Mouse (Mus musculus): Measurements from ENCODE around the gene Smim12. TPM values are rescaled to one million over a fixed set of nuclear protein-coding genes. Genes with fewer than 3 reads are reported as not detected.

Gene Smim12
- 10 to 100 TPM; 36.7 to 50.5 (median 49.6) TPM for polyA plus RNA-seq (2017; shearing (Covaris generic))

GRCm38 (mm10) chr4:127243552-127243951 is at the start of gene Smim12:
Gene Smim12 (plus strand): TSS chr4:127243784.
- peak; percentile 97 for ATAC-seq

DNA sequence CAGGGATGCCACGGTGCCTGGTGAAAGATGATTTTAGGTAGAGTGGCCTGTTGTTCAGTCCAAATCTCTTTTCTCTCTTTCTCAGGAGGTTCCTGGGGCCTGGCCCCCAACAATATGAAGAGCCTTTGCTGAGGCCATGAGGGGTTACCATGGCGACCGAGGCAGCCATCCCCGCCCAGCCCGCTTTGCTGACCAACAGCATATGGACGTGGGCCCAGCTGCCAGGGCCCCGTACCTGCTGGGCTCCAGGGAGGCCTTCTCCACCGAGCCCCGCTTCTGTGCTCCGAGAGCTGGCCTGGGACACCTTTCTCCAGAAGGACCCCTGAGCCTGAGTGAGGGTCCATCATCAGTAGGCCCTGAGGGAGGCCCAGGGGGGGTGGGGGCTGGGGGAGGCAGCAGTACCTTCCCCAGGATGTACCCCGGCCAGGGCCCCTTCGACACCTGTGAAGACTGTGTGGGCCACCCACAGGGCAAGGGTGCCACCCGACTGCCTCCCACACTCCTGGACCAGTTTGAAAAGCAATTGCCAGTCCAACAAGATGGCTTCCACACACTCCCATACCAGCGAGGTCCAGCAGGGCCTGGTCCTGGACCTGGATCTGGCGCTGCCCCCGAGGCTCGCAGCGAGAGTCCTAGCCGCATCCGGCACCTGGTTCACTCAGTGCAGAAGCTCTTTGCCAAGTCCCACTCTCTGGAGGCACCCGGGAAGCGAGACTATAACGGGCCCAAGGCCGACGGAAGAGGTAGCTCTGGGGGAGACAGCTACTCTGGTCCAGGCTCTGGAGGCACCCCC is 48.9 kb upstream of the Smim12 start:
- no peak for ATAC-seq

- ATAC-seq = no peak
Observed at GRCm38 (mm10) chr4:127198609-127199008, 45.0 kb upstream of the Smim12 start.

DNA sequence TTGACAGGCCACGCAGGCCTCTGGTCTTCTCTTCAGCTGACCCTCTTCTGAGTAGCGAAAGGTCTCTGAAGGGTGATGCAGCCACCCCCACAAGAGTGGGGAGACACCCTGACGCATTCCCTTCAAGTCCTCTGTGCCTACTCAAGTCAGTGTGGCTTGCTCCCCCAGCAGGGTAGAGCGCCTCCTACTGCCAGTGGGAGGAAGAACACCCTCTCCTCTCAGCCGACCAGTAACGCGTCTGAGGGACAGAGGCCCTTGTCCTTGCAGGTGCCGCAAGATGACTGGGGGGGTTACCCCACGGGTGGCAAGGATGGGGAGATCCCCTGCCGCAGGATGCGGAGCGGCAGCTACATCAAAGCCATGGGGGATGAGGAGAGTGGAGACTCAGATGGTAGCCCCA is 44.2 kb upstream of the Smim12 start:
- ATAC-seq = no peak

DNA sequence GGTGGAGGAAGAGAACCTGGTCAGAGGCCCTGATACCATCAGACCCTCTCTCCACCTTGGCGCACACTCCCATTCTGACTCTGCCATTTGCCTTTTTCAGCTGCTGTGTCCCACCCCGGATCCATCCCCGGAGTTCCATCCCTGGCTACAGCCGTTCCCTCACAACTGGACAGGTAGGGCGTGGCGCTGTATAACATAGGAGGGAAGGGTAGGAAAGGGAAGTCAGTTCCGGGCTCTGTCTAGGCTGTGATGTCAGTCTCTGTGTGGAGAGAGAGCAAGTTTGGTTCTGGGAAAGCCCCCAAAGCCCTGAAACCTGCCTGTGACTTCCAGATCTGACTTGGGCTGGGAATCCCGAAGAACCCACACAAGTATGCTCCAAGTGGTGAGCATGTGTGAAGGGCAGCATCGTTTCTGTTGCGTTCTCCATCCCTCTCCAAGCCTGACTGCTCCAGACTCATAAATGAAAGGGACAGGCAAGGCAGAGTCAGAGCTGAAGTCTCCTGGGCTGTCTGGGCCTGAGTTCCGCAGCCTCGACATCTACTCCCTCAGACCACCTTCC is 43.3 kb upstream of the Smim12 start:
- no peak for ATAC-seq

DNA sequence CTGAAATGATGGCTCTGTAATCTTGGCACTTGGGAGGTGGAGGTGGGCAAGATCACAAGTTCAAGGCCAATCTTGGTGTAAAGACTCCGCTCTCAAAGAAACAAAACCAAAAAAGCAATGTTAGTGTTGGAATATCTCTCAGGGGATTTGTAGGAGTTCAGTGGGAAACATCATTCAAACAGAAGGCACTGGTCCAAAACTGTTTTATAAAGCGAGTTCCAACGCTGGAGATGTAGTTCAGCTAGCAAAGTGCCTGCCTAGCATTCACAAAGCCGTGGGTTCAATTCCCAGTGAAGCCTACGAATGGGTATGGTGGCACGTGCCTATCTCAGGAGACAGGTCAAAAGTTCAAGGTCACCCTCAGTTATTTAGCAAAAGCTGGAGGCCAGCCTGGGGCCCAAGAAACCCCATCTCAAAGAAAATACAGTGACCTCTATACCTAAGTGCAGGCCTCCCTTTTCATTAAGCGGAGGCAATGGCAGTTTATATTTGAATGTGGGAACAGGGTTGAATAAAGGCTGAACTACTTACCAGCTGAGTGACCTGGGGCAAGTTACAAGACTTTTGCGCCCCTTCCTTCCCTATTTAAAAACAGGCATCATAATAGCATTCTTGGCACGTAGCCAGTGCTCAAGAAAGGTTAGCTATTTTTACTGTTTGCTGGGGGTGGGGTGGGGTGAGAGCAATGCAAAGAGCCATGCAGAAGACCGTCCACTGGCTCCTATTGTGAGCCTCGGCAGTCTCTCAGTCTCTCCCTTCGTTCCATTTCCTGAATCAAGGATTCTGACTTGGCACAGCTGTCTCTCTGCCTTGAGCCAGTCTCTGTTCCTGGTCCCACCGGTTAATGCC is 42.6 kb upstream of the Smim12 start:
- no peak for ATAC-seq

DNA sequence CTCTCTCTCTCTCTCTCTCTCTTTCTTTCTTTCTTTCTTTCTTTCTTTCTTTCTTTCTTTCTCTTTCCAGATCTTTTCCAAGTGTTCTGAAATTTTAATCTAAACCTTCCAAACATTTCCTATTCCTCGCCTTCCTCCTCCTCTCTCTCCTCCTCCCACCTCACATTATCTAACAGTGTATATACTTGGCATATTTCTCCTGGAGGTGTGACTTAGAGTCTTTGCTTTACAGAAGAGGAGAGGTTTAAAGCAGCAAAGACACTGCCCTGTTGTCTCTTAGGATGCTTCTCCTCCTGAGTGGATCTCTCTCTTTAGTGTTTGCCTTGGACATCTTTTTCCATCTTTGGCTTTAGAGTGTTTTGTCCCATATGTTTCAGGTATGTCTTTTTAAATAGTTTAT is 40.5 kb upstream of the Smim12 start:
- no peak for ATAC-seq

DNA sequence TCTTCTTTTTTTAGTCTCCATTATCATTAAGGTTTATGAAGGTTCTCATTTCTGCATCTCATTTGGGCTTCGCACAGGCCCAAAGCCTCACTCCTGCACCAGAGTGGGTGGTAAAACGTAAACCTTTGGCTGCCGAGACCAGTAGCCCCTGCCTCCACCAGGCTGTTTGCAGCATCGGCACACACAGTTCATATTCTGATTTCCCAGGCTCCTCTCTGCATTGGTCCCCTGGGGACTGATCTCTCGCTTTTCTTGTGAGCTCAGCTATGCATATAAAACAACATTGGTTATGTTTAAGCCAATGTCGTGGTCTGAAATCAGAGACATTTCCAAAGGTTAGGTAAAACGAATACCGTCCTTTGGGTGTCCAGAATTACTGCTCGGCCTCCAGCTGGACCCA is 32.3 kb upstream of the Smim12 start:
- ATAC-seq = no peak

- no peak for ATAC-seq
Observed at GRCm38 (mm10) chr4:127214510-127214909, 29.1 kb upstream of the Smim12 start.

- ATAC-seq = no peak
Observed at GRCm38 (mm10) chr4:127215103-127215502, 28.5 kb upstream of the Smim12 start.

DNA sequence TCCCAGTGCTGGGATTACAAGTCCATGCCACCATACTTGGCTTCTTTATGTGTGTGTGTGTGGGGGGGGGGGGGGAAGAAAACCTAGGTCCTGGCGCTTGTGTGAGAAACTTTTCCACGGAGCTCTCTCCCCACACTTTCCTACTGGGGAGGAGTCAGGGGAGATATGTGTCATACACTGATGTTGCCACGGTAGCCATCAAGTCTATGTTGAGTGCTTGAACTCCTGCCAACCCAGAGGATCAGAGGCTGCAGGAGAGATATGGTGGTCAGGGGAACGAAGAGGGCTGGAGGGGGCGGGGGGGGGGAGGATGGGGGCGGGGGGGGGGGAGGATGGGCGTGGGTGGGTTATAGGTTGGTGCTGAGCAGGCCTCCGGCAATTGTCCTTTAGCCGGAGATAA is 27.8 kb upstream of the Smim12 start:
- no peak for ATAC-seq

GRCm38 (mm10) chr4:127216251-127216651 is 27.3 kb upstream of the Smim12 start:
- ATAC-seq = no peak

DNA sequence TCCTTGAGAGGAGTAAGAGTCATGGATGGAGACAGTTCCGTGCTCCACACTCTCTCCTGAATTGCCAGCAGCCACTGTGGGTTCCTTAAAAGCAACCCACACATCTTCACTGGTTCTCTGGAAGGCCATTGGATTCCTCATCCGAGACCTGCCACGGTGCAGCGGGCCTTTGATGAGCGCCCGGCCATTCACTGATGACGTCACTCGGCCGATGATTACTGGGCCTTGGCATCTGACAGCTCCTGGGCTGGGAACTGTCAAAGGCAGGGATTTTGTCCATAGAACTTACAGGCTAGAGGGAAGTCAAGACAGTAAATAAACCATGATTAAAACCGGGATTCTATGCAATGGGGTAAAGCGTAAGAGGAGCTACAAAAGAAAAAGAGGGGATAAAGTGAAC is 26.5 kb upstream of the Smim12 start:
- no peak for ATAC-seq

GRCm38 (mm10) chr4:127223291-127223690 is 20.3 kb upstream of the Smim12 start:
- no peak for ATAC-seq

DNA sequence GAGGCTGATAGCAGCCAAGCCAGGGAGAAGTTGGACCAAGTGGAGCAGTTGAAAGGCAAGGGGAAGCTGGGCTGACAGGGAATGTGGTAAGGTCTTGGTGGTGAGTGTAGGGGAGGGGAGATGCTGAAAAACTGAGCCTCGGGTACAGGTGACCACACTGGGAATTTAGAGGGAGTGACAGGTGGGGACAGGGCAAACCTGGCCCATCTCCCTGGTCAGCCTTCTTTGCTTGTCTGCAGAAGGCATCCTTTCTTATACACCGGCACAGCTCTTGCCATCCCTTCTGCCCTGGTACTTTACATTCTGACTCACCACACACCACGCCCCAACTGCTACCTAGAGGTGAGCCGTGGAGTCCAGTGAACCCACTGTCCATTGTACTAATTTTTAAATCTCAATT is 19.8 kb upstream of the Smim12 start:
- no peak for ATAC-seq

DNA sequence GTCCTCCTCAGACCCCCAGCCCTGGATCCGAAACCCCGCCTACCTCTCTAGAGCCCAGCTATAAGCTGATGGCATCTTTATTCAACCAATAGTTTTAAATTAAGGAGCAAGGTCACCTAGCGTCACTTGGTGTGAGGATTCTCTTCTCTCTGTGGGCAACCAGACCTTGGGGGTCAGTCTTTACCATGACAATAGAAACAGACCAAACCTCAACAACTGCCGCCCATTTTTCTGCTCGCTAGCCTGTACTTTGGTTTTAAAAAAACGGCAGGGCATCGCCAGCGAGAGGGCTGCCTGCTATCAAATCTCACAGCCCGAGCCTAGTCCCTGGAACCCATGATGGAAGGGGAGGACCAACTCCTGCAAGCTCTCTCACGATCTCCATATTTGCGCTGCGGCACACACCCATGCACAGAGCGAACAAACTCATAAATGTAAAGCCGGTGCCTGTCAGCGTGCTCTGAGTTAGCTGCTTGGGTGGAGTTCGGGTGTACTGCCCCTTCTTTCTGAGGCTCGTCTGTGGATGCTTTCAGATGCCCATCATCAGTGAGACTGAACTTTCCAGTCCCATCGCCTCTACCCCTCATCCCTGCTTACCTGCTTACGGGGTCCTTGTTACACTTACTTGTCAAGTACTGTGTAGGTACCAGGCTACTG is 19.0 kb upstream of the Smim12 start:
- no peak for ATAC-seq

GRCm38 (mm10) chr4:127226067-127226466 is 17.5 kb upstream of the Smim12 start:
- no peak for ATAC-seq

- no peak for ATAC-seq
Observed at GRCm38 (mm10) chr4:127227051-127227673, 16.4 kb upstream of the Smim12 start.

DNA sequence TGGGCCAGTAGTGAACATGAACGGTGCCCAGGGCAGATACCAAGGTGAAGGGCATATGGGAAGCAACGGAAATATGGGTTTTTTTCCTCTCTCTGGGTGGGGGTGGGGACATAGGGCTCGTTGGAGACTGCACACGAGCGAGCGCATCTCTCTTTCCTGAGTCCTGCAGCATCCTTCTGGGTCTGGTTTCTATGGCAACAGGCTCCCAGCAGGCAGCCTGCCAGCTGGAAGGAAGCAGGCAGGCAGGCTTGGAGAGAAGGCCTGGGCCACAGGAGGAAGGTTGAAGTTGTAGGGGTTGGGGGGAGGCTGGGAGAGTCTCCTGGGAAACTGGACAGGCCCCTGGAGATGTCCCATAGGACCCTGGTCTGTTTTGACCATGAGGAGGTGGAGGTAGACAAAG is 11.6 kb upstream of the Smim12 start:
- no peak for ATAC-seq

DNA sequence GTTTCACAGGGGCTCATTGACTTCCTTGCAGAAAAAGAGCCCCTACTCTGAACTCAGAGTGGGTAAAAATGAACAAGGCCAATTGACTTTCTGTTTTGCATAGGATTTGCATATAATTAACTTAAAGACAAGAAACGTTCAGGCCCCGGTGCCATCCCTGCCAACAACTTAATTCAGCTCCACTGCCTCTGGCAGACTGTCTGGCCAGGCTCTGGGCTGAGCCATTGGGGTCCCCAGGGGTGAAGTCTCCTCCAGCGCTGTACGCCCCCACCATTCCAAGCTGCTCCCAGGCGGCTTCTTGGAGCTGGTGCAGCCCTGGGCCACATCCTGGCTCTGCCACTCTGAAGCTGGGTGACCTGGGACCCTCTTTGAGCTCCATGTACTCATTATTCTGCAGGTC is 11.0 kb upstream of the Smim12 start:
- ATAC-seq = no peak

DNA sequence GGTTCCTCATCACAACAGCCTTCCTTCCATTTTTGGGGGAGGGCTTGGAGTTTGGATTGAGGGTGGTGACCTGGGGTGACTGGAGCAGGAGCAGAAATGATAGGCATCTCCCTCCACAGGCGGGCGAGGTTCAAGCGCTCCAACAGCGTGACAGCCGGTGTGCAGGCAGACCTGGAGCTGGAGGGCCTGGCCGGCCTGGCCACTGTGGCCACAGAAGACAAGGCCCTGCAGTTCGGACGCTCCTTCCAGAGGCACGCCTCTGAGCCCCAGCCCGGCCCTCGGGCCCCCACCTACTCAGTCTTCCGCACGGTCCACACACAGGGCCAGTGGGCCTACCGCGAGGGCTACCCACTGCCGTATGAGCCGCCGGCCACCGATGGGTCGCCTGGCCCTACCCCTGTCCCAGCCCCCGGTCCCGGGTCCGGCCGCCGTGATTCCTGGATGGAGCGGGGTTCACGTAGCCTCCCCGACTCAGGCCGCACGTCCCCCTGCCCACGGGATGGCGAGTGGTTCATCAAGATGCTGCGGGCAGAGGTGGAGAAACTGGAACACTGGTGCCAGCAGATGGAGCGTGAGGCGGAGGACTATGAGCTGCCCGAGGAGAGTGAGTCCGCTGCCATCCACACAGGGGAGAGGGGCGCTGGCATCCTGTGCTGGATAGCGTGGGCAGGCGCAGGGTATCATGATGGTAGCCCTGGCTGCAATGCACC is 10.0 kb upstream of the Smim12 start:
- no peak for ATAC-seq

Measured in inflammation-experienced regulatory T-cells, adult 6 months (primary cell).